Mouse (Mus musculus) hindbrain, embryonic 10.5 days (tissue): ENCODE measurements around the gene Cd3eap. TPM values are rescaled to one million over a fixed set of nuclear protein-coding genes. Genes with fewer than 3 reads are reported as not detected.
A peak's percentile ranks its signal among the peaks of the same experiment; 100 is the strongest.

ENCODE experiments used
- DNase-seq: peaks from one replicate; pipeline ENCODE4 v3.0.0-alpha.2; 2017; ENCODE audit warnings: low spot score
- H3K27ac ChIP-seq: fragments of 300-500 bp; sonication (generic); 2 replicates; pipeline ENCODE4 v1.5.1; 2016; ENCODE audit warnings: mild to moderate bottlenecking, moderate library complexity
- H3K27me3 ChIP-seq: fragments of 300-500 bp; sonication (generic); 2 replicates; pipeline ENCODE4 v1.6.1; 2016; ENCODE audit warnings: mild to moderate bottlenecking; ENCODE audit not compliant: poor library complexity, insufficient read depth, severe bottlenecking
- H3K36me3 ChIP-seq: fragments of 300-500 bp; sonication (generic); 2 replicates; pipeline ENCODE4 v1.6.1; 2016; ENCODE audit warnings: mild to moderate bottlenecking, moderate library complexity
- H3K4me1 ChIP-seq: fragments of 300-500 bp; sonication (generic); replicated peaks from 2 replicates; pipeline ENCODE4 v1.6.1; 2016; ENCODE audit warnings: mild to moderate bottlenecking
- H3K4me3 ChIP-seq: fragments of 300-500 bp; sonication (generic); 2 replicates; pipeline ENCODE4 v1.5.1; 2016; ENCODE audit warnings: mild to moderate bottlenecking, moderate library complexity
- H3K9me3 ChIP-seq: fragments of 300-500 bp; sonication (generic); 2 replicates; pipeline ENCODE4 v1.6.1; 2016; ENCODE audit warnings: mild to moderate bottlenecking, moderate library complexity
- WGBS: fragments of 180-500 bp; shearing (Covaris S2); methylation state at CpG from one replicate; pipeline ENCODE4 v1.1.7; 2016; 5-methylcytosine and 5-hydroxymethylcytosine counted together
- polyA plus RNA-seq: library from polyadenylated mRNA; unstranded; fragments of >200 nt; fragmentation: Nextera tagmentation; extraction: Ambion mirVana; gene quantifications from 2 replicates; pipeline ENCODE4 v1.2.1, GENCODE M21; 2016

Gene Cd3eap
- polyA plus RNA-seq, 1 experiment from 2014 or later: 18.7 TPM

DNA sequence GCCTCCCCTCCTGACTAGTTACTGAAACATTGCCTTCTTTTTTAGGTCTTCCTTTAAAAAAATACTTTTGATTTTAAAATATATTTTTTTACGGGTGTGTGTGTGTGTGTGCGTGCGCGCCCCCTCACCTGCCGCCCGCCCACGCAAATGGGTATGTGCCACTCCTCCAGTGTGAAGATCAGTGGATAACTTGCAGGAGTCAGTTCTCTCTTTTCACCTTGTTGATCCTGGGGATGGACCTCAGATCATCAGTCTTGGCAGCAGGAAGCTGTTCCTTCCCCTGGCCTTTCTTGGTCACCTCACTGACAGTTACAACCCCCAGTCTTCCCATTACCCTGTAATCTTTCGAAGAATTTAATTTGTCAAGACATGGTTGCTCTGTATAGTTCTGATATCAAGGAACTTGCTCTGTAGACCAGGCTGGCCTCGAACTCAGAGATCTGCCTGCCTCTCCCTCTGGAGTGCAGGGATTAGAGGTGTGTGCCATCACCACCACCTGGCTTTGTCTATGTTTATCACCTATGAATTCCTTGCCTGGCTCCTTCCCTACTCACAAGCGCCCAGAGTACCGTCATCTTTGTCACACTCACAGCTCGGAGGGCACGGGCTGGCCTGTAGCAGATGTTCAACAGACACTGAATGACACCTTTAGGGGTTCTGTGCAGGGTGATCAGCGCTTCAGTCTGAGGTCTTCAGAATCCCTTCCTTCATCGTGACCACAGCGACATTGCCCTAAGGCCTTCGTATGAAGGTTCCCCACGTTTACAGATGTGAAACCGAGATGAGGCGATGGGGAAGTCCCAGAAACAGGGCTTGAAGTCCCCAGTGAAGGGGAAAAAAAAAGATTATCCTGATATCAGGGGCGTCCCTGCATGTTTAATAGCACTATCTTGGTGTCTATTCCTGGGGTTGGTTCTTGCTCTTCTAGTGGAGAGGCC is 33.8 kb downstream of the Cd3eap start:
- no peaks in the 10 kb centered on the region for H3K9me3 ChIP-seq
- H3K27ac ChIP-seq: peak overlapping the region; percentile 81; the same call in 1 of the 2 replicates
- no peak for DNase-seq
- H3K4me1 ChIP-seq: peaks cover 31% of the 10 kb centered on the region
- 73% methylated on average over 21 of the region's 21 CpGs for WGBS
- H3K4me3 ChIP-seq: peak overlapping the region; percentile 52; the same call in 1 of the 2 replicates
- H3K27me3 ChIP-seq: peaks cover 11% of the 10 kb centered on the region
- H3K36me3 ChIP-seq: no peaks in the 10 kb centered on the region

DNA sequence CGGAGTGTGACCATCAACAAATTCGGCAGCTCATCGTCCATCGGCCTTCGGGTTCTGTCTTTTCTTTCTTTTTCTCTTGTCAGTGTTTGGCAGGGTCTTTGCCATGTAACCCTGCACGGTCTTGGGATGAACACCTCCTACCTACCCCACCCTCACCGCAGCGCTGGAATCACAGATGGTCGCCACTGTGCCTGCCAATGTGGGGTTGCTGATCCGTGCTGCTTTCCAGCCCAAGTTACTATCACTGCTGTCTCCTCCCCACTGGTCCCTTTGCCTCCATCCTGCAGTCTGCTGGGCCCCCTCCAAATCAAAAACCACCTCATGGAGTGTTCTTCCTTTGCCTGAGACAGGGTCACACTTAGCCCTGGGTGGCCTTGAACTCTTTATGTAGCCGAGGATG is 35.1 kb downstream of the Cd3eap start:
- WGBS: 88% methylated on average over 11 of the region's 11 CpGs
- no peak overlapping the region for H3K4me3 ChIP-seq
- no peaks in the 10 kb centered on the region for H3K9me3 ChIP-seq
- no peak overlapping the region for H3K27ac ChIP-seq
- H3K27me3 ChIP-seq: peaks cover 9% of the 10 kb centered on the region
- no peaks in the 10 kb centered on the region for H3K36me3 ChIP-seq
- no peak for DNase-seq
- H3K4me1 ChIP-seq: peaks cover 44% of the 10 kb centered on the region

- Histone ChIP-seq H3K9me3 (no peaks in the 10 kb centered on the region), H3K4me3 (no peak overlapping the region), H3K4me1 (peaks cover 41% of the 10 kb centered on the region), H3K27ac (no peak overlapping the region), H3K27me3 (peaks cover 26% of the 10 kb centered on the region), H3K36me3 (no peaks in the 10 kb centered on the region)
- no peak for DNase-seq
- WGBS: 51% methylated on average over 9 of the region's 9 CpGs
Observed at GRCm38 (mm10) chr7:19322489-19322888, 36.8 kb downstream of the Cd3eap start.

DNA sequence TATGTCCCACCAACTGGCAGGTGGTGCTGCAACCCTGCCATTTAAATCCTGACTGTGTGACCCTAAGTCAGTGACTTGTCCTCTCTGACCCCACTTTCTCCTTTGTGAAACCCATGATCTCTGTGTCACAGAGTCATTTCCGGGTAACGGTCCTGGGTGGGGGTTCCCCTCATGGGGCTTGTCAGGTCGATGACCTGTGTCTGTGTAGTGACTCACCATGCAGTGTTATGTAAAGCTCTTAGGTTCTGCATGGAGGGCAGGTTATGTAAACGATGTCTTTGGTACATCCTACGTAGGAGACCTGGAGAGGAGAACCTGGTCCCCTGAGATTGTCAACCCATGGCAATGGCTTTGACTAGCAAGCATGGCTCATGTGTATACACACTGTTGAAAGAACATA is 37.8 kb downstream of the Cd3eap start:
- H3K27me3 ChIP-seq: peaks cover 34% of the 10 kb centered on the region
- DNase-seq: no peak
- H3K9me3 ChIP-seq: no peaks in the 10 kb centered on the region
- H3K27ac ChIP-seq: no peak overlapping the region
- no peak overlapping the region for H3K4me3 ChIP-seq
- no peaks in the 10 kb centered on the region for H3K36me3 ChIP-seq
- peaks cover 36% of the 10 kb centered on the region for H3K4me1 ChIP-seq
- 61% methylated on average over 5 of the region's 5 CpGs for WGBS

DNA sequence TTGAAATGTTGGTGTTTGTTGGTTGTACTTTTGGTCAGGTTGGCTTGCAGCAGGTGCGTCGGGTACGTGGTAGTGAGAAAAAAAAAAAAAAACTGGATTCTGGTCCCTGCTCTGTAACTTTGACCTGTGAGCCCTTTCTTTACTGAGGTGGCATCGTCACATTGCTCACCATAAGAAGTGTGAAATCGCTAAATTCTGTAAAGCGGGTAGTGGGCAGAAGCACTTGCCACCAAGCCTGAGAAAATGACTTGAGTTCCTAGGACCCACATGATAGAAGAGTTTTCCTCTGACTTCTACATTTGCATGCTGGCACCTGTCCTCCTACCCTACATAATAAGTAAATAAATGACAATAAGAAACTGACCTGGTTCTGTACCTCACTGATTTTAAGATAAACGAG is 38.6 kb downstream of the Cd3eap start:
- WGBS: 42% methylated on average over 7 of the region's 7 CpGs
- peak overlapping the region; percentile 59; the same call in 1 of the 2 replicates for H3K4me3 ChIP-seq
- peaks cover 34% of the 10 kb centered on the region for H3K4me1 ChIP-seq
- H3K27me3 ChIP-seq: peaks cover 41% of the 10 kb centered on the region
- H3K36me3 ChIP-seq: no peaks in the 10 kb centered on the region
- peak overlapping the region; percentile 79 for H3K27ac ChIP-seq
- DNase-seq: no peak
- H3K9me3 ChIP-seq: no peaks in the 10 kb centered on the region

DNA sequence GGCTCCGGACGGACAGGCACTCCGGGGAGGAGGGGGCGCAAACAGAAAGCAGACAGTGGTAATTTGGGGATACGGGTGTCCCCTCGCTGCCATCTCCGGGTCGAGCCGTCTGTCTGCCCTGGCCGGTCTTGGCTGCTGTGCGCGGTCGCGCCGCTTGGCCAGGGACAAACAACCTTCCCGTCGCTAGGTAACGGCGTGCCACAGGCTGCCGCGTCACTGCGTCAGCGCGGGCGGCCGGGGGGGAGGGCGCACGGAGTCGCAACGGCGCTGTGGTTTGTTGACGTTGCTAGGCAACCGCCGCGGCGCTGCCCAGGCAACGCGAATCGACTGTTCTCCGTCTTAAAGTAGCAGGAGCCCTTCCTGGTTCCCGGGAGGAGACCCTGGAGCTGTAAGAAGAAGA is 39.4 kb downstream of the Cd3eap start:
- under 1% methylated on average over 41 of the region's 41 CpGs for WGBS
- H3K4me1 ChIP-seq: peaks cover 34% of the 10 kb centered on the region
- no peaks in the 10 kb centered on the region for H3K36me3 ChIP-seq
- H3K27me3 ChIP-seq: peaks cover 48% of the 10 kb centered on the region
- H3K27ac ChIP-seq: peak overlapping the region; percentile 79
- H3K4me3 ChIP-seq: peak overlapping the region; percentile 59
- DNase-seq: peak; percentile 98
- no peaks in the 10 kb centered on the region for H3K9me3 ChIP-seq

DNA sequence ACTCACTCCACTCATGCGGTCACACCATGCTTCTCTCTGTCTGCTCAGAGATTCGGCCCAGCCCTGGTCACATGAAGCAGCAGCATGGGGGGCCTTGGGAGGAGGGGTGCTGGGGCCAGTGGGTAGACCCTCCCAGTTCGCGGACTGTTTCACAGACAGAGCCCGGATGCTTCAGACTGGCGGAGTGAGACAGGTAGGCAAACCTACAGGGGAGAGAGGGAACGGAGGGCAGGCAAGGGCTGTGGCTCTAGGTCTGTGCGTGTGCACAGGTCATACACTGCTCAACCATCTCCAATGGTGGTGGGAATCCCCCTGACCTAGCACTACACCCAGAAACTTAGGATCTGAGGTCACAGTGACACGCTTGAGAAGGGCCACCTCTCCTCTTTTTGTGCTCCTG is 39.8 kb downstream of the Cd3eap start:
- H3K36me3 ChIP-seq: no peaks in the 10 kb centered on the region
- H3K4me3 ChIP-seq: peak overlapping the region; percentile 59
- DNase-seq: no peak
- 22% methylated on average over 9 of the region's 9 CpGs for WGBS
- H3K9me3 ChIP-seq: no peaks in the 10 kb centered on the region
- H3K27ac ChIP-seq: peak overlapping the region; percentile 79
- peaks cover 34% of the 10 kb centered on the region for H3K4me1 ChIP-seq
- H3K27me3 ChIP-seq: peaks cover 52% of the 10 kb centered on the region

DNA sequence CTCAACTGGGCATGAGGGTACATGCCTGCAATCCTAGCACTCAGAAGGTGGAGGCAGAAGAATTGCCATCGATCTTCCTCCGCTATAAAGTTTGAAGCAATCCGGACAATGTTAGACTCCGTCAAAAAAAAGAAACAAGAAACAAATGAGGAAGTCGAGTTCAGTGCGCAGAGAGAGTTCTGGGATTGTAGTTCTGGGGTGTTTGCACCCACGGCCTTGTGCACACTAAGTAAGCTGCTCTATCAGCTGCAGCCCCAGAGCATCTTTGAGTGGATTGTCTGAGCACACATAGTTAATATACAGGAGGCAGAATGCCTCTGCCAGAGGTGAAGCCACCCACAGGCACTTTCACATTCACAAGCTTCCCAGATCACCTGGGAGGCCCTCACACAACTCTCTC is 40.6 kb downstream of the Cd3eap start:
- DNase-seq: no peak
- Histone ChIP-seq H3K4me3 (no peak overlapping the region), H3K4me1 (peaks cover 34% of the 10 kb centered on the region), H3K27me3 (peaks cover 60% of the 10 kb centered on the region), H3K9me3 (no peaks in the 10 kb centered on the region), H3K27ac (no peak overlapping the region), H3K36me3 (no peaks in the 10 kb centered on the region)
- WGBS: 83% methylated on average over 7 of the region's 7 CpGs

DNA sequence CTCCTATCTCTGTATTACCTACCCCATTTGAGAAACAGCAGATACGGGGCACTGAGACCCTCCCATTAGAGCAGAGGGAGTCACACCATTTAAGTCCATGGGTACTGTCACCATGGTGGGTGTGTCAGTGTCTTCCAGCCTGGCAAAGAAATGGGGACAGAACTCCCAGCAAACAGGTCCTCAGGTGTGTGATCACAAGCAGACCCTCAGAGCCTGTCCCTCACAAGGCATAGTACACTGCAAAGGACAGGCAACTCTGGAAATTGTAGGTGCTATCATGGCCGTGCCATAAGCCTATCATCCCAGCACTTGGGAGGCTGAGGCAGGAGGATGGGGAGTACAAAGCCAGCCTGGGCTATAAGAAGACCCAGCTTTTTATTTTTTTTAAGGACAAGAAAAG is 41.1 kb downstream of the Cd3eap start:
- Histone ChIP-seq H3K4me1 (peaks cover 34% of the 10 kb centered on the region), H3K36me3 (no peaks in the 10 kb centered on the region), H3K27me3 (peaks cover 65% of the 10 kb centered on the region), H3K4me3 (no peak overlapping the region), H3K9me3 (no peaks in the 10 kb centered on the region), H3K27ac (no peak overlapping the region)
- whole genome bisulfite sequencing: 75% methylated on average over 2 of the region's 2 CpGs
- no peak for DNase-seq

- peak overlapping the region; percentile 65 for H3K27ac ChIP-seq
- no peaks in the 10 kb centered on the region for H3K9me3 ChIP-seq
- DNase-seq: peak; percentile 24
- 48% methylated on average over 14 of the region's 14 CpGs for WGBS
- H3K4me3 ChIP-seq: peak overlapping the region; percentile 1; the same call in 1 of the 2 replicates
- H3K36me3 ChIP-seq: no peaks in the 10 kb centered on the region
- peaks cover 70% of the 10 kb centered on the region for H3K27me3 ChIP-seq
- H3K4me1 ChIP-seq: peaks cover 31% of the 10 kb centered on the region
Observed at GRCm38 (mm10) chr7:19316451-19317161, 42.7 kb downstream of the Cd3eap start.

DNA sequence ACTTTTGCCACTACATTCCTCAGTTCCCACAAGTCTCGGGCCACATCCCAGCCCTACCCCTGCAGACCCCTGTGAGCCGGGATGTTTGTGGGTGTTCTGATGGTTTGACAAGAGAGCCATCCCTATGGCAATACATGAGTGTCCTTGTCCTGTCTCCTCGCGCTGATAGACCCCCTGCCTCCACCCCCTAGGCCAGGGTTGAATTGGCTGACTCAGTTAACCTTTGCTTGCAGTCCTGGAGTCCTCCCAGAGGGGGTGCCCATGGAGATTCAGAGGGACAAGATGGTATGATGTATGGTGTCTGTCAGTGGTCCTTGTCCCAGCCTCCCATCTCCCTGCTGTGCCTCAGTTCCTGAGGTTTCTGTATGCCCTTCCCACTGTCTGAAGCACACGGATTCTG is 45.2 kb downstream of the Cd3eap start:
- H3K36me3 ChIP-seq: no peaks in the 10 kb centered on the region
- H3K27me3 ChIP-seq: peaks cover 69% of the 10 kb centered on the region
- H3K4me1 ChIP-seq: peaks cover 27% of the 10 kb centered on the region
- DNase-seq: no peak
- no peaks in the 10 kb centered on the region for H3K9me3 ChIP-seq
- H3K4me3 ChIP-seq: no peak overlapping the region
- WGBS: 52% methylated on average over 5 of the region's 5 CpGs
- no peak overlapping the region for H3K27ac ChIP-seq

DNA sequence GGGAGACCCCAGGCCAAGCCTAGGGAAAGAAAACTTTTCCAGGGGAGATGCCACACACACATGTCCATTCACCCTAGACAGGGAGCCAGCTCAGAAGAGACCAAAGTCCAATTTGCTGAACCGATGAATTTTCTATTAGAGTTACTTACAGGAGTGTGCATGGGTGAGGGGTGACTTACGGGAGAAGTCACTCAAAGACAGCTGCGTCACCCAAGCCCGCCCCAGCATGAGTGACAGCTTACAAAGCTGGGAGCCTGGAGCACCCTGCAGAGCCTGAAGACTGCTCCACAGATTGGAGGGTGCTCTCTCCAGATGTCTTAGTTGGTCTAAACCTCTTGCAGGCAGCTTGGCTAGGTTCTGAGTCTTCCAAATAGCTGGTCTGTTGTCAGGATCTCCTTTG is 47.3 kb downstream of the Cd3eap start:
- peaks cover 59% of the 10 kb centered on the region for H3K27me3 ChIP-seq
- H3K36me3 ChIP-seq: no peaks in the 10 kb centered on the region
- no peak overlapping the region for H3K27ac ChIP-seq
- H3K4me3 ChIP-seq: no peak overlapping the region
- WGBS: 36% methylated on average over 4 of the region's 4 CpGs
- H3K9me3 ChIP-seq: no peaks in the 10 kb centered on the region
- no peak for DNase-seq
- H3K4me1 ChIP-seq: peaks cover 44% of the 10 kb centered on the region
